Mouse (Mus musculus) mesoderm, embryonic 11.5 days (tissue): ENCODE results near the gene Sorbs1.

Source experiments
- DNase-seq: peaks from one replicate; pipeline ENCODE4 v3.0.0-alpha.2; 2012; ENCODE audit warnings: low read depth, low spot score

Sorbs1 gene

GRCm38 (mm10) chr19:40478161-40478575, 35.4 kb downstream of the Sorbs1 start:
- DNase-seq = no peak

GRCm38 (mm10) chr19:40477445-40477941, 36.1 kb downstream of the Sorbs1 start:
- no peak for DNase-seq

- no peak for DNase-seq
These were observed 37.1 kb downstream of the Sorbs1 start for GRCm38 (mm10) chr19:40476491-40476890.

- DNase-seq = no peak
These were observed 41.9 kb downstream of the Sorbs1 start for GRCm38 (mm10) chr19:40471526-40472245.

GRCm38 (mm10) chr19:40469792-40470191, 43.8 kb downstream of the Sorbs1 start:
- no peak for DNase-seq

- peak; percentile 41 for DNase-seq
These were observed 45.3 kb downstream of the Sorbs1 start for GRCm38 (mm10) chr19:40468308-40468707.

- no peak for DNase-seq
These were observed 45.8 kb downstream of the Sorbs1 start for GRCm38 (mm10) chr19:40467810-40468209.

GRCm38 (mm10) chr19:40465339-40465738, 48.2 kb downstream of the Sorbs1 start:
- DNase-seq = no peak

GRCm38 (mm10) chr19:40464408-40464807, 49.2 kb downstream of the Sorbs1 start:
- no peak for DNase-seq

- DNase-seq = no peak
These were observed 50.7 kb downstream of the Sorbs1 start for GRCm38 (mm10) chr19:40462892-40463291.

GRCm38 (mm10) chr19:40462481-40462880, 51.1 kb downstream of the Sorbs1 start:
- no peak for DNase-seq

- DNase-seq = no peak
These were observed 51.9 kb downstream of the Sorbs1 start for GRCm38 (mm10) chr19:40461662-40462061.

- no peak for DNase-seq
These were observed 52.6 kb downstream of the Sorbs1 start for GRCm38 (mm10) chr19:40460854-40461490.

GRCm38 (mm10) chr19:40459338-40459737, 54.2 kb downstream of the Sorbs1 start:
- no peak for DNase-seq

GRCm38 (mm10) chr19:40458806-40459205, 54.8 kb downstream of the Sorbs1 start:
- no peak for DNase-seq

GRCm38 (mm10) chr19:40455248-40455647, 58.3 kb downstream of the Sorbs1 start:
- no peak for DNase-seq

- no peak for DNase-seq
These were observed 59.5 kb downstream of the Sorbs1 start for GRCm38 (mm10) chr19:40454096-40454495.

- DNase-seq = no peak
These were observed 61.4 kb downstream of the Sorbs1 start for GRCm38 (mm10) chr19:40452201-40452600.

- DNase-seq = no peak
These were observed 62.3 kb downstream of the Sorbs1 start for GRCm38 (mm10) chr19:40451307-40451706.

GRCm38 (mm10) chr19:40446525-40446924, 67.1 kb downstream of the Sorbs1 start:
- DNase-seq = no peak

- no peak for DNase-seq
These were observed 71.2 kb downstream of the Sorbs1 start for GRCm38 (mm10) chr19:40442377-40442776.

- DNase-seq = no peak
These were observed 72.6 kb downstream of the Sorbs1 start for GRCm38 (mm10) chr19:40440951-40441350.

GRCm38 (mm10) chr19:40438907-40439306, 74.7 kb downstream of the Sorbs1 start:
- DNase-seq = no peak
